Mouse (Mus musculus) heart, postnatal 4 days (tissue): Measurements from ENCODE around the gene Pkp3. TPM values are rescaled to one million over a fixed set of nuclear protein-coding genes. Genes with fewer than 3 reads are reported as not detected.
A peak's percentile ranks its signal among the peaks of the same experiment; 100 is the strongest.
"Not testable (repeated sequence)": the region's sequence is repeated elsewhere in the genome, so short reads cannot be mapped to it uniquely, and the experiment has no call there.

ENCODE experiments used
- DNase-seq: peaks from one replicate; pipeline ENCODE4 v3.0.0; 2021
- total RNA-seq, 2 experiments: library from RNA; stranded (reverse); gene quantifications; 2 replicates each; pipeline ENCODE4 v1.2.3; 2021

The Pkp3 gene
- total RNA-seq = under 1 TPM in 1 of 2 experiments, not detected in 1; 0.23 TPM

GRCm38 (mm10) chr7:141077841-141078240 is at the start of gene Pkp3:
Pkp3 (plus strand) TSS chr7:141078218.
- no peak for DNase-seq

- DNase-seq = no peak
These were observed 49.2 kb upstream of the Pkp3 start, which contains the start of gene Gm17387 for GRCm38 (mm10) chr7:141028831-141029230. Gm17387 (plus strand) TSS chr7:141029131.

GRCm38 (mm10) chr7:141030390-141030789 is 47.6 kb upstream of the Pkp3 start:
- DNase-seq = no peak

GRCm38 (mm10) chr7:141032458-141033167 is 45.4 kb upstream of the Pkp3 start:
- no peak for DNase-seq

GRCm38 (mm10) chr7:141036624-141037023 is 41.4 kb upstream of the Pkp3 start:
- not testable (repeated sequence) for DNase-seq

- no peak for DNase-seq
These were observed 39.7 kb upstream of the Pkp3 start for GRCm38 (mm10) chr7:141038090-141039032.

GRCm38 (mm10) chr7:141039386-141040107 is 38.5 kb upstream of the Pkp3 start:
- DNase-seq = no peak

- no peak for DNase-seq
These were observed 37.0 kb upstream of the Pkp3 start for GRCm38 (mm10) chr7:141040867-141041606.

GRCm38 (mm10) chr7:141041661-141042060 is 36.4 kb upstream of the Pkp3 start:
- peak; percentile 88 for DNase-seq

- DNase-seq = no peak
These were observed 35.5 kb upstream of the Pkp3 start for GRCm38 (mm10) chr7:141042539-141042938.

GRCm38 (mm10) chr7:141046931-141047580 is 31.0 kb upstream of the Pkp3 start:
- peak; percentile 43 for DNase-seq

GRCm38 (mm10) chr7:141047581-141048225 is 30.3 kb upstream of the Pkp3 start:
- DNase-seq = peak; percentile 83

- DNase-seq = peak; percentile 96
These were observed 29.5 kb upstream of the Pkp3 start for GRCm38 (mm10) chr7:141048226-141049218.

- no peak for DNase-seq
These were observed 28.7 kb upstream of the Pkp3 start for GRCm38 (mm10) chr7:141049326-141049725.

- DNase-seq = no peak
These were observed 26.8 kb upstream of the Pkp3 start for GRCm38 (mm10) chr7:141051060-141051685.

- no peak for DNase-seq
These were observed 26.0 kb upstream of the Pkp3 start for GRCm38 (mm10) chr7:141052016-141052415.

- DNase-seq = no peak
These were observed 25.6 kb upstream of the Pkp3 start for GRCm38 (mm10) chr7:141052421-141052820.

GRCm38 (mm10) chr7:141055785-141056184 is 22.2 kb upstream of the Pkp3 start:
- no peak for DNase-seq

GRCm38 (mm10) chr7:141056976-141057375 is 21.0 kb upstream of the Pkp3 start:
- DNase-seq = no peak
